ENCODE assay signal across 25 mouse cellular contexts in genomic region chr3:83562026-83562425, GRCm38 (mm10).
A peak's percentile ranks its signal among the peaks of the same experiment; 100 is the strongest.
DNase-seq lines count a peak whose midpoint lies in the region; ATAC-seq and TF ChIP-seq lines count a peak whose summit lies in the region.
"Had no signal": no experiment of that assay in that cellular context is flagged by ENCODE, and none has a peak within 500 bp of the region (broad histone marks: within the 10 kb centered on the region; RNA-seq: fewer than 3 reads in every experiment).

No protein-coding gene starts in this region.

- H3K9me3 ChIP-seq in heart, embryonic 11.5 days (replicated peaks; ENCODE audit: control insufficient read depth, low read length), result no peaks in the 10 kb centered on the region
- no peaks in the 10 kb centered on the region for H3K9me3 ChIP-seq in kidney, embryonic 16.5 days (ENCODE audit: low read length)
- no peaks in the 10 kb centered on the region for H3K9me3 ChIP-seq in limb, embryonic 12.5 days
- no peaks in the 10 kb centered on the region for H3K9me3 ChIP-seq in limb, embryonic 14.5 days (ENCODE audit: control insufficient read depth, low read length)
- no peaks in the 10 kb centered on the region for H3K9me3 ChIP-seq in stomach, postnatal 0 days (ENCODE audit: control insufficient read depth, low read length)
- H3K9me3 ChIP-seq: embryonic facial prominence, embryonic 12.5 days; embryonic facial prominence, embryonic 15.5 days; forebrain, embryonic 10.5 days; forebrain, embryonic 12.5 days had no signal

- H3K27me3 ChIP-seq in heart, embryonic 11.5 days (ENCODE audit: control insufficient read depth, insufficient read depth, low read length), result no peaks in the 10 kb centered on the region
- H3K27me3 ChIP-seq in kidney, embryonic 16.5 days (ENCODE audit: insufficient read depth, low read length), result no peaks in the 10 kb centered on the region
- no peaks in the 10 kb centered on the region for H3K27me3 ChIP-seq in limb, embryonic 12.5 days
- H3K27me3 ChIP-seq in limb, embryonic 14.5 days (ENCODE audit: control insufficient read depth, insufficient read depth, low read length), result no peaks in the 10 kb centered on the region; the same call in 1 of the 2 replicates
- H3K27me3 ChIP-seq in stomach, postnatal 0 days (ENCODE audit: control insufficient read depth, insufficient read depth, low read length), result no peaks in the 10 kb centered on the region
- H3K27me3 ChIP-seq: embryonic facial prominence, embryonic 12.5 days; embryonic facial prominence, embryonic 15.5 days; forebrain, embryonic 12.5 days had no signal

- TF ChIP-seq CTCF in stomach, postnatal 0 days (IDR thresholded peaks at IDR 0.05; ENCODE audit: low read depth), result no peak

- WGBS in heart, embryonic 11.5 days (ENCODE audit: insufficient replicate concordance), result 59% methylated on average over 3 of the region's 3 CpGs
- WGBS in kidney, embryonic 16.5 days, result 28% methylated on average over 3 of the region's 3 CpGs
- 45% methylated on average over 3 of the region's 3 CpGs for WGBS in limb, embryonic 12.5 days
- 19% methylated on average over 3 of the region's 3 CpGs for WGBS in limb, embryonic 14.5 days
- 48% methylated on average over 3 of the region's 3 CpGs for WGBS in stomach, postnatal 0 days

- no peak for TF ChIP-seq POLR2A in limb, embryonic 14.5 days (IDR thresholded peaks at IDR 0.05; ENCODE audit: borderline replicate concordance, extremely low read depth, insufficient read depth, insufficient read length)

- no peaks in the 10 kb centered on the region for H3K36me3 ChIP-seq in heart, embryonic 11.5 days (ENCODE audit: control insufficient read depth, insufficient read depth, low read length)
- H3K36me3 ChIP-seq in kidney, embryonic 16.5 days (ENCODE audit: insufficient read depth, low read length), result no peaks in the 10 kb centered on the region
- no peaks in the 10 kb centered on the region for H3K36me3 ChIP-seq in limb, embryonic 12.5 days
- H3K36me3 ChIP-seq in limb, embryonic 14.5 days (ENCODE audit: control insufficient read depth, insufficient read depth, low read length), result no peaks in the 10 kb centered on the region
- H3K36me3 ChIP-seq in stomach, postnatal 0 days (ENCODE audit: control insufficient read depth, insufficient read depth, low read length), result no peaks in the 10 kb centered on the region
- H3K36me3 ChIP-seq: embryonic facial prominence, embryonic 12.5 days; embryonic facial prominence, embryonic 15.5 days; forebrain, embryonic 10.5 days; forebrain, embryonic 12.5 days had no signal

- DNase-seq in heart, adult 11 months, result peak; percentile 6
- no peak for DNase-seq in kidney, postnatal 10 days
- DNase-seq in limb, embryonic 14.5 days (ENCODE audit: low spot score), result no peak
- no peak for DNase-seq in thymus, postnatal 4 days
- DNase-seq in stomach, postnatal 0 days (ENCODE audit: low spot score), result no peak
- DNase-seq: adrenal gland, adult 2 months; adrenal gland, postnatal 10 days; adrenal gland, postnatal 25 days; cerebellum, adult 11 months; cerebellum, adult 18-20 months; cerebellum, adult 8-10 months; cerebellum, adult 9-11 months; cerebellum, postnatal 14 days; cerebellum, postnatal 36 days; embryo, embryonic 11 days had no signal

- no peaks in the 10 kb centered on the region for H3K4me1 ChIP-seq in heart, embryonic 11.5 days (ENCODE audit: control insufficient read depth, insufficient read depth, low read length)
- no peaks in the 10 kb centered on the region for H3K4me1 ChIP-seq in kidney, embryonic 16.5 days (ENCODE audit: insufficient read depth, low read length)
- peaks cover 18% of the 10 kb centered on the region for H3K4me1 ChIP-seq in limb, embryonic 12.5 days (replicated peaks)
- peaks cover 16% of the 10 kb centered on the region for H3K4me1 ChIP-seq in limb, embryonic 14.5 days (ENCODE audit: control insufficient read depth, insufficient read depth, low read length)
- H3K4me1 ChIP-seq in stomach, postnatal 0 days (replicated peaks; ENCODE audit: control insufficient read depth, insufficient read depth), result no peaks in the 10 kb centered on the region
- H3K4me1 ChIP-seq: embryonic facial prominence, embryonic 12.5 days; embryonic facial prominence, embryonic 15.5 days had no signal

- ATAC-seq in heart, embryonic 11.5 days (replicated peaks; ENCODE audit: insufficient number of reproducible peaks, low FRiP score, low TSS enrichment), result no peak
- ATAC-seq in kidney, embryonic 16.5 days (ENCODE audit: low FRiP score, low TSS enrichment), result peak; percentile 31; the same call in 1 of the 2 replicates
- ATAC-seq in limb, embryonic 12.5 days (ENCODE audit: insufficient number of reproducible peaks, insufficient read depth, low FRiP score, low TSS enrichment, low read depth), result peak; percentile 66; the same call in 1 of the 2 replicates
- ATAC-seq in limb, embryonic 14.5 days (ENCODE audit: low FRiP score, low read depth), result peak; percentile 65
- ATAC-seq in stomach, postnatal 0 days (ENCODE audit: low FRiP score, low TSS enrichment), result no peak
- ATAC-seq: forebrain, embryonic 14.5 days; forebrain, embryonic 16.5 days had no signal

- no peak overlapping the region for H3K27ac ChIP-seq in heart, embryonic 11.5 days (ENCODE audit: low read depth, low read length)
- no peak overlapping the region for H3K27ac ChIP-seq in kidney, embryonic 16.5 days (ENCODE audit: low read length)
- peak overlapping the region; percentile 50; the same call in 1 of the 2 replicates for H3K27ac ChIP-seq in limb, embryonic 12.5 days
- H3K27ac ChIP-seq in limb, embryonic 14.5 days (replicated peaks; ENCODE audit: low read depth, low read length), result no peak overlapping the region
- no peak overlapping the region for H3K27ac ChIP-seq in stomach, postnatal 0 days (replicated peaks)
- H3K27ac ChIP-seq: embryonic facial prominence, embryonic 12.5 days; embryonic facial prominence, embryonic 15.5 days; forebrain, embryonic 10.5 days; forebrain, embryonic 12.5 days had no signal

- H3K4me3 ChIP-seq in heart, embryonic 11.5 days (ENCODE audit: low read depth, low read length), result no peak overlapping the region
- no peak overlapping the region for H3K4me3 ChIP-seq in kidney, embryonic 16.5 days (ENCODE audit: low read length)
- H3K4me3 ChIP-seq in limb, embryonic 12.5 days (replicated peaks), result no peak overlapping the region
- H3K4me3 ChIP-seq in limb, embryonic 14.5 days (replicated peaks; ENCODE audit: low read length), result no peak overlapping the region
- no peak overlapping the region for H3K4me3 ChIP-seq in stomach, postnatal 0 days (ENCODE audit: low read depth, low read length)
- H3K4me3 ChIP-seq: embryonic facial prominence, embryonic 12.5 days; embryonic facial prominence, embryonic 15.5 days; erythroblast, embryonic 14.5 days; forebrain, embryonic 10.5 days; forebrain, embryonic 12.5 days had no signal

- H3K9ac ChIP-seq in heart, embryonic 11.5 days (ENCODE audit: low read depth, low read length), result no peak overlapping the region
- H3K9ac ChIP-seq in kidney, embryonic 16.5 days (replicated peaks; ENCODE audit: low read length), result no peak overlapping the region
- no peak overlapping the region for H3K9ac ChIP-seq in limb, embryonic 12.5 days (replicated peaks)
- no peak overlapping the region for H3K9ac ChIP-seq in limb, embryonic 14.5 days (ENCODE audit: low read depth, low read length, severe bottlenecking)
- H3K9ac ChIP-seq in stomach, postnatal 0 days (ENCODE audit: low read length), result no peak overlapping the region
- H3K9ac ChIP-seq: embryonic facial prominence, embryonic 12.5 days; embryonic facial prominence, embryonic 15.5 days; forebrain, embryonic 12.5 days had no signal

- no peak overlapping the region for H3K4me2 ChIP-seq in heart, embryonic 11.5 days
- H3K4me2 ChIP-seq in kidney, embryonic 16.5 days (replicated peaks; ENCODE audit: low read depth, low read length), result no peak overlapping the region
- H3K4me2 ChIP-seq in limb, embryonic 12.5 days, result no peak overlapping the region
- no peak overlapping the region for H3K4me2 ChIP-seq in limb, embryonic 14.5 days (replicated peaks; ENCODE audit: low read depth, low read length, severe bottlenecking)
- no peak overlapping the region for H3K4me2 ChIP-seq in stomach, postnatal 0 days (replicated peaks; ENCODE audit: low read depth)
- H3K4me2 ChIP-seq: embryonic facial prominence, embryonic 12.5 days; embryonic facial prominence, embryonic 15.5 days; forebrain, embryonic 12.5 days had no signal

- no peak for TF ChIP-seq EP300 in stomach, postnatal 0 days (optimal IDR thresholded peaks at IDR 0.05)

Comparison
In these comparisons a context has a peak if more than half of its experiments do, and no peak if none do; other contexts are left out.
1. ATAC-seq: peak in kidney, embryonic 16.5 days (single experiment), limb, embryonic 12.5 days (single experiment) and limb, embryonic 14.5 days (single experiment); none in heart, embryonic 11.5 days (single experiment) and stomach, postnatal 0 days (single experiment).